Mouse (Mus musculus): Measurements from ENCODE around the gene Olfr465-ps1. TPM values are rescaled to one million over a fixed set of nuclear protein-coding genes. Genes with fewer than 3 reads are reported as not detected.

Olfr465-ps1 gene
- polyA plus RNA-seq (2015; fragmentation: Nextera tagmentation; extraction: Ambion mirVana): not detected in 2 replicates

DNA sequence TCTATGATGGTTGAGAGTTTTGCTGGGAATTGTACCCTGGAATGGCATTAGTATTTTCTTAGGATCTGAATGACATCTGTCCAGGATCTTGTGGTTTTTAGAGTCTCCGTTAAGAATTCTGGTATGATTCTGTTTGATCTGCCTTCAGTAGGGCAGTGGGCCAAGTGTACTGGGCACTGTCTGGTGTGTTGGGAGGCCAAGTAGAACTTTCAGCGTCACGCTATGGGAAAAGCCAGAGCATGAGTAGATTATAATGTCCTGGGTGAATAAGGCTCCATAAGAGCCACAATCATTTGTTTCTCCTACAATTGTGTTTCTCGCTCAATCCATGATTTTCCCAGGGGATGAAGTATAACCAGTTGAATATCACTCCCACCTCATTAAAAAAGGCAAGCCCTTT lies at the start of gene Olfr465-ps1:
TSS of gene Olfr465-ps1 (plus strand) at position 301 of the 400 bp plus-strand sequence.
- Histone ChIP-seq H3K4me2 (no peak within 1 kb of the TSS), H3K27me3 (no peaks in the 10 kb centered on the region), H3K4me3 (replicated peaks) (no peak within 1 kb of the TSS), H3K9me3 (replicated peaks) (no peaks in the 10 kb centered on the region), H3K4me1 (replicated peaks) (no peaks in the 10 kb centered on the region), H3K36me3 (no peaks in the 10 kb centered on the region), H3K9ac (no peak within 1 kb of the TSS), H3K27ac (no peak within 1 kb of the TSS)
- DNase-seq (no peak), ATAC-seq (ENCODE audit: low read depth) (no peak)
- WGBS (ENCODE audit: insufficient replicate concordance): 73% methylated on average over 4 of the region's 4 CpGs

DNA sequence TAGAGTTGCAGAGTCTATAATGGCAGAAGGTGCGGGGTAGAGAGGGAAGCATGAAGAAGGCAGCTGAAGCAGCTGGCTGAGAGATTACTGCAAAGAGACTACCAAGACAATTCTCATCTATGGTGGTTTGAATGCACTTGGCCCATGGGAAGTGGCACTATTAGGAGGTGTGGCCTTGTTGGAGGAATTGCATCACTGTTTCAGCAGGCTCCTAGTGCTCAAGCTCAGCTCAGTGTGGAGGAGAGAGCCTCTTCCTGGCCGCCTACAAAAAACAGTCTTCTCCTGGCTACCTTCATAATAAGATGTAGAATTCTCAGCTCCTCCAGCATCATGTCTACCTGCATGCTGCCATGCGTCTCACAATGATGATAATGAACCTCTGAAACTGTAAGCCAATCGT lies 42.0 kb upstream of the Olfr465-ps1 start:
- 84% methylated on average over 4 of the region's 4 CpGs for WGBS (ENCODE audit: insufficient replicate concordance)
- Histone ChIP-seq H3K27ac (no peak overlapping the region), H3K4me3 (replicated peaks) (no peak overlapping the region), H3K9ac (no peak overlapping the region), H3K4me1 (replicated peaks) (peaks cover 10% of the 10 kb centered on the region), H3K9me3 (replicated peaks) (no peaks in the 10 kb centered on the region), H3K36me3 (peaks cover 21% of the 10 kb centered on the region), H3K4me2 (no peak overlapping the region), H3K27me3 (no peaks in the 10 kb centered on the region)
- DNase-seq (no peak), ATAC-seq (ENCODE audit: low read depth) (no peak)

DNA sequence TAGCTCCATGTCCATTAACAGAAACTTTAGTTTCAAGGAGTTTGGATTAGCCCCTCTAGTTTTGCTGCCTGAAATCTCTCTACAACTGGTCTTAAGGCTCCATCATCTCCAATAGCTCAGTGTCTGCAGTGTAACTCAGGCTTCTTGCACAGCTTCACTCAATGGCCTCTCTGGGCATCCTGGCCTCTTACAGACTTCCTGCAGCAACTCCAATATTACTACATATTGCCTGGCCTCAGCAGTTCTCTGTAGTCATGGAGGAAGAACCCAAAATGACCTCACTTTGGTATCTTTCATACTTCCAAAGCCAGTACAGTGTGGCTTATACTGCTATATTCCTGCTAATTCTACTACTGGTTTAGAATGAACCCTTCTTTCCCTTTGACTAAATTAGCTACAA lies 40.9 kb upstream of the Olfr465-ps1 start:
- no peaks in the 10 kb centered on the region for H3K27me3 ChIP-seq
- no peak overlapping the region for H3K4me3 ChIP-seq (replicated peaks)
- H3K9ac ChIP-seq: no peak overlapping the region
- H3K4me1 ChIP-seq (replicated peaks): peaks cover 17% of the 10 kb centered on the region
- peaks cover 15% of the 10 kb centered on the region for H3K36me3 ChIP-seq
- H3K27ac ChIP-seq: no peak overlapping the region
- no peak for DNase-seq
- ATAC-seq (ENCODE audit: low read depth): no peak
- H3K9me3 ChIP-seq (replicated peaks): no peaks in the 10 kb centered on the region
- H3K4me2 ChIP-seq: no peak overlapping the region

DNA sequence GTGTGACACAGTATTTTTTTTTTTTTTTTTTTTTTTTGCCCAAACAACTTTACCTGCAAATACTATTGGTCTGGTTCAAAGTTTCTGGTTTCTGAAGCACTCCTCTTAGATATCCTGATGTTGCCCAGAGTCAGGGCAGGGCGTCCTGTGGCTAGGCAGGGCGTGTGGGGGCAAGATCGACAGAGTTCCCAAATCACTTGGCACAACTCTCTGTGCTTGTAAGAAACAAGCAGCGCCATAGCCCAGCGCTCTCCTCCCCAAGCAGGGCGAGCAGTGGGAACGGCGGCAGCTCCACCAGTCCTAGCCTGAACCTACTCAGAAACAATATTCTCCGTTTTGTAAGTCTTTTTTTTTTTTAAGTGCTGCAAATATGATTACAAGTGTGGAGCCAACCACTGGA lies 37.2 kb upstream of the Olfr465-ps1 start:
- no peak for DNase-seq
- no peak overlapping the region for H3K27ac ChIP-seq
- ATAC-seq (ENCODE audit: low read depth): no peak

DNA sequence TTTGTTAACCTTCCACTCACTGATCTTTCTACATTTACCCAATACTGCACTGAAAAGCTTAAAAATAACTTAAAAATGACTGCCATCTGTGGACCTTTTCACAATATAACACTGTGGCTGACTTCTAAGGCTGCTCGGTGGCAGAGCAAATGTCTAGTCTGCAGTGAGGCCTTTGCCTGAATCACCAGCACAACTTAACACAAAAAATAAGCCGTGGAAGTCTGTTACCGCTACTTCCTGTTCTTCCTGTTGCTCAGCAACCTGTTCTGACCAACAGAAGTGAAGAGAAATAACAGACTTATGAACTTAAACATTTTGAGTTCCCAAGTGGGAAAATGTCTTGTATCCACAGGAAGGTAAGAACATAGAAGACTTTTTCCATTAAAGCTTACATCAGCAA lies 36.7 kb upstream of the Olfr465-ps1 start:
- ATAC-seq (ENCODE audit: low read depth): no peak
- 63% methylated on average over 3 of the region's 3 CpGs for WGBS (ENCODE audit: insufficient replicate concordance)
- no peaks in the 10 kb centered on the region for H3K9me3 ChIP-seq (replicated peaks)
- H3K9ac ChIP-seq: no peak overlapping the region
- H3K4me3 ChIP-seq (replicated peaks): no peak overlapping the region
- no peak for DNase-seq
- peaks cover 20% of the 10 kb centered on the region for H3K4me1 ChIP-seq (replicated peaks)
- peaks cover 6% of the 10 kb centered on the region; the same call in 1 of the 2 replicates for H3K36me3 ChIP-seq
- H3K27me3 ChIP-seq: no peaks in the 10 kb centered on the region
- H3K27ac ChIP-seq: no peak overlapping the region
- no peak overlapping the region for H3K4me2 ChIP-seq

More for the DNA sequence above, 37.2 kb upstream of the Olfr465-ps1 start:
- 79% methylated on average over 9 of the region's 9 CpGs for WGBS (ENCODE audit: insufficient replicate concordance)
- no peaks in the 10 kb centered on the region for H3K27me3 ChIP-seq
- no peaks in the 10 kb centered on the region for H3K9me3 ChIP-seq (replicated peaks)
- peaks cover 6% of the 10 kb centered on the region for H3K36me3 ChIP-seq
- peaks cover 20% of the 10 kb centered on the region for H3K4me1 ChIP-seq (replicated peaks)
- no peak overlapping the region for H3K4me2 ChIP-seq
- no peak overlapping the region for H3K4me3 ChIP-seq (replicated peaks)
- no peak overlapping the region for H3K9ac ChIP-seq

DNA sequence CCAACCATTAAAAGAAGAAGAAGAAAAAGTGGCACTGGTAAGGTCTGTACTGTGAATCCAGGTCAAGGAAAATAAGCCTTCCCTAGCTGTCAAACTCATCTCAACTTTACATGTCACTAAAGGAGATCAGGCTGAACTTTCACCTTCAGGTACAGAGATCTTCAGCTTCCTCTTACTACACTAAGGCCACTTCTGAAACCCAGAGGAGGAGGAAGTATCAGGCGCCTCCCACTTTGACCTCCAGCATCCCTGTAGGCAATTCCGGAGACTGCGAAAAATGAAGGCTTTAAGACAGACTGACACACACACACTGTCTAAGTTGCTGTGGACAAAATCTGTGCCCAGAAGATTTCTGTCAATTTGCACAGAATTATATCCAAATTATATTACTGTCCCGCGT lies 25.9 kb upstream of the Olfr465-ps1 start:
- WGBS (ENCODE audit: insufficient replicate concordance): under 1% methylated on average over 5 of the region's 5 CpGs
- Histone ChIP-seq H3K9me3 (replicated peaks) (no peaks in the 10 kb centered on the region), H3K27me3 (no peaks in the 10 kb centered on the region), H3K4me1 (replicated peaks) (peaks cover 30% of the 10 kb centered on the region), H3K27ac (peak overlapping the region; percentile 93), H3K36me3 (no peaks in the 10 kb centered on the region; the same call in 1 of the 2 replicates), H3K4me2 (peak overlapping the region; percentile 91), H3K4me3 (replicated peaks) (peak overlapping the region; percentile 89), H3K9ac (peak overlapping the region; percentile 94)
- ATAC-seq (ENCODE audit: low read depth): peak; percentile 43; the same call in 1 of the 2 replicates
- peak; percentile 23 for DNase-seq

DNA sequence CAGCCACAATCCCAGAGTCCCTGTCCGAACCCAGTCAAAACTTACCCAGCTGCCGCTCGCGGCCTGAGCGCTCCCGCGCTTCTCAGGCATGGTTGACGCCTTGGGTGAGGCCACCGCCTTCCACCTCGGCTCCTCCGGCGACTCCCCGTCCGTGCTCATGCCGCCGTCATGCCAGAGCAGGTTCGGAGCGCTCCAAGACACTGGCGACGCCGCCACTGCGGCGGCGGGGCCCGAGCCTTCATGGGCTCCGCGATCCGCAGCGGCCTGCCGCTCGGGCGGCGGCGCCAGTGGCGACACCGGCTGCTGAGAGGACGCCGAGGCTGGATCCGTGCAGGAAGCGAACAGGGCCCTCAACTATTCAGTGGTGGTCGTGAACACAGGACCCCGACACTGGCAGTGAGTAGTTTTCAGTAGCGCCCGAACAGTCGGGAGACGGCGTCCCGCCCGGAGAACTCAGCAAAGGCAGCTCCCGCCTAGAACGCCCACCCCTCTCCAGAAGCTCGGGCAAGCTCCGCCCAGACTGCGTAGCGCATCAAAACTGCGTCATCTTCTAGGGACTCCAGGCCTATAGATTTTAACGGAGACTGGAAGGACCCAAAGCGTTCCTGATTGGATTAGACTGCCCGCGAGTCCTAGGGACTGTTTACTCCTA lies 25.3 kb upstream of the Olfr465-ps1 start, which contains the start of gene Mfsd14b:
TSS of gene Mfsd14b (minus strand) at position 517 of the 652 bp plus-strand sequence.
- under 1% methylated on average over 60 of the region's 60 CpGs for WGBS (ENCODE audit: insufficient replicate concordance)
- H3K9me3 ChIP-seq (replicated peaks): no peaks in the 10 kb centered on the region
- peak; percentile 96 for ATAC-seq (ENCODE audit: low read depth)

DNA sequence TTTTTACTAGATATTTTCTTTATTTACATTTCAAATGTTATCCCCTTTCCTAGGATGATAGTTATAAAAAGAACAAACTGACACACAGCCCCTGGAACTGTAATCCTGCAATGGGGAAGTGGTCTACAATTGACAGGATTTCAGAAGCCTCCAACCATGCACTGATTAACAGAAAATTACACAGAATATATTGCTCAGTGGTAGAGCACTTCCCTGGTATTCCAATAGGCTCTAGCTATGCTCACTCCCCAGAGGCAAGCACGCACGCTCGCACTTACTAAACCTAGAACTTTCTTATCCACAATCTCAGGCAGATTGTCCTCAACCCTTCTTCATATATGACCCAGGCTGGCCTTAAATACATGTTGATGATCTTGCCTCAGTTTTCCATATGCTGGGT lies 24.6 kb upstream of the Olfr465-ps1 start:
- WGBS (ENCODE audit: insufficient replicate concordance): 58% methylated on average over 3 of the region's 3 CpGs
- ATAC-seq (ENCODE audit: low read depth): no peak
- no peaks in the 10 kb centered on the region for H3K27me3 ChIP-seq

More for the DNA sequence above, 25.3 kb upstream of the Olfr465-ps1 start, which contains the start of gene Mfsd14b:
- peak within 1 kb of the TSS; percentile 91 for H3K4me2 ChIP-seq
- DNase-seq: peak; percentile 85
- H3K4me3 ChIP-seq (replicated peaks): peak within 1 kb of the TSS; percentile 89
- H3K27me3 ChIP-seq: no peaks in the 10 kb centered on the region
- H3K4me1 ChIP-seq (replicated peaks): peaks cover 30% of the 10 kb centered on the region
- no peaks in the 10 kb centered on the region for H3K36me3 ChIP-seq
- H3K27ac ChIP-seq: peak within 1 kb of the TSS; percentile 93
- H3K9ac ChIP-seq: peak within 1 kb of the TSS; percentile 94

DNA sequence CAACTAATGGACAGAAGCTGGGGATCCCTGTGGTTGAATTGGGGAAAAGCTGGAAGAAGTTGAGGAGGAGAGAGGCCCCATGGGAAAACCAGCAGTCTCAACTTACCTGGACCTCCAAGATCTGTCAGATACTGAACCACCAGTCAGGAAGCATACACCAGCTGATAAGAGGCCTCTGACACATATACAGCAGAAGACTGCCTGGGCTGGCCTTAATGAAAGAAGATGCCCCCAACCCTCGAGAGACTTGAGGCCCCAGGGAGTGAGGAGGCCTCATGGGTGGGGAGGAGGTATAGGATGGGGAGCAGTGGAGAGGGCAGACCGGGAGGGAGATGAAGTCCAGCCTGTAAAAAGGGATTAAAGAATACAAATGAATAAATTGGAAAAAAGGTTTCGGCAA lies 16.9 kb upstream of the Olfr465-ps1 start:
- H3K4me1 ChIP-seq (replicated peaks): peaks cover 26% of the 10 kb centered on the region
- no peak overlapping the region for H3K4me2 ChIP-seq
- no peak overlapping the region for H3K9ac ChIP-seq
- peak overlapping the region; percentile 50 for H3K27ac ChIP-seq
- no peaks in the 10 kb centered on the region for H3K36me3 ChIP-seq
- H3K4me3 ChIP-seq (replicated peaks): no peak overlapping the region
- no peaks in the 10 kb centered on the region for H3K9me3 ChIP-seq (replicated peaks)
- 48% methylated on average over 3 of the region's 3 CpGs for WGBS (ENCODE audit: insufficient replicate concordance)
- no peaks in the 10 kb centered on the region for H3K27me3 ChIP-seq
- ATAC-seq (ENCODE audit: low read depth): peak; percentile 68
- DNase-seq: no peak

More for the DNA sequence above, 24.6 kb upstream of the Olfr465-ps1 start:
- Histone ChIP-seq H3K4me2 (peak overlapping the region; percentile 91), H3K9ac (peak overlapping the region; percentile 94), H3K4me3 (replicated peaks) (peak overlapping the region; percentile 89), H3K9me3 (replicated peaks) (no peaks in the 10 kb centered on the region), H3K27ac (peak overlapping the region; percentile 93), H3K36me3 (no peaks in the 10 kb centered on the region), H3K4me1 (replicated peaks) (peaks cover 26% of the 10 kb centered on the region)
- DNase-seq: no peak

DNA sequence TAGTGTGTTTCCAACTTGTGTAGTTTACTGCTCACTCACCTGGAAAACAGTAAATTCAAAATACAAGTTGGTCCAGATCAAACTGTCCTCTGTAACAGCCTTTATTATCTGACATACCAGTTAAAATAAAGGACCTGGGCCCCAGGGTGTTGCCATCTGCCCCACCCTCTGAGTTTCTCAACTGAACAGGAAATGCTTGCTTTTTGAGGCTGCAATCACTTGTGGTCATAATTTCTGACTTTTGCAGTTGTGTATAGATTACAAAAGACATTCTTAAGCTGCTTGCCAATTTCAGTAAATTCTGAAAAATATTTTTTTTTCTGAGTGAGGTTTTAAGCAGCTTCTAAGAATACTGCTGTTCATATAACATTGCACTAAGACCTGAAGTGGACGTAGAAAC lies 15.8 kb upstream of the Olfr465-ps1 start:
- ATAC-seq (ENCODE audit: low read depth) (peak; percentile 88), DNase-seq (peak; percentile 45)
- no peaks in the 10 kb centered on the region for H3K9me3 ChIP-seq (replicated peaks)
- H3K27ac ChIP-seq: peak overlapping the region; percentile 76; the same call in 1 of the 2 replicates
- peaks cover 24% of the 10 kb centered on the region for H3K4me1 ChIP-seq (replicated peaks)
- 43% methylated on average over 1 of the region's 1 CpGs for WGBS (ENCODE audit: insufficient replicate concordance)
- H3K27me3 ChIP-seq: no peaks in the 10 kb centered on the region
- no peak overlapping the region for H3K9ac ChIP-seq
- H3K4me3 ChIP-seq (replicated peaks): no peak overlapping the region
- H3K4me2 ChIP-seq: peak overlapping the region; percentile 45
- H3K36me3 ChIP-seq: no peaks in the 10 kb centered on the region

DNA sequence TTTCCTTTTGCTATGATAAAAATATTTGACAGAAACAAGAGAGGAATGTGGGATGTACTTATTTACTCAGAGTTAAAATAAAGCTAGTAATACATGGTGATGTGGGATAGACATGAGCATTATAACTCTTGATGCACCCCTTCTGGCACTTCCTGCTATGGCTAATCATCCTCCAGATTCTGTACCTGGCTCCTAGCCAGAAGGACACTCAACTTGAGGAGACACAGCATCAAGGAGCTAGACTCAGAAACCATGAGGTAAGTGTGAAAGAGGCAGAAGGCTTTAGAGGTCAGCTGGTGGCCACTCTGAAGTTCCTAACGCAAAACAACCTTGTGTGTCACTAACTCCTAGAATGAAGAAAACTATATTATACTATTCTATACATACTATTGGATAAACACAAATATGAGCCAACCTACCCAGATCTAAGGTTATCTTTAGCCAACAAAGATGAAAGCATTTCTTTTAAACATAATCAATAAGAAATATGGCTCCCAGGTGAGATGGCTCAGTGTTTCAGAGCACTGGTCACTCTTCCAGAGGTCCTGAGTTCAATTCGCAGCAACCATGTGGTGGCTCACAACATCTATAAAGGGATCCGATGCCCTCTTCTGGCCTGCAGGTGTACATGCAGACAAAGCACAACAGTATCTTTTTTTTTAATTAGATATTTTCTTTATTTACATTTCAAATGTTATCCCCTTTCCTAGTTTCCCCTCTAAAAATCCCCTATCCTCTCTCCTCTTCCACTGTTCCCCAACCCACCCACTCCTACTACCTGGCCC lies 10.6 kb upstream of the Olfr465-ps1 start:
- H3K4me1 ChIP-seq (replicated peaks): peaks cover 7% of the 10 kb centered on the region
- H3K9ac ChIP-seq: no peak overlapping the region
- ATAC-seq (ENCODE audit: low read depth) (no peak), DNase-seq (no peak)
- H3K4me2 ChIP-seq: no peak overlapping the region
- no peaks in the 10 kb centered on the region for H3K27me3 ChIP-seq
- 45% methylated on average over 3 of the region's 3 CpGs for WGBS (ENCODE audit: insufficient replicate concordance)
- H3K4me3 ChIP-seq (replicated peaks): no peak overlapping the region
- no peaks in the 10 kb centered on the region for H3K36me3 ChIP-seq
- H3K27ac ChIP-seq: no peak overlapping the region
- no peaks in the 10 kb centered on the region for H3K9me3 ChIP-seq (replicated peaks)

All from liver, embryonic 13.5 days (tissue).